Mouse (Mus musculus): ENCODE data around the gene Cntd1.

DNA sequence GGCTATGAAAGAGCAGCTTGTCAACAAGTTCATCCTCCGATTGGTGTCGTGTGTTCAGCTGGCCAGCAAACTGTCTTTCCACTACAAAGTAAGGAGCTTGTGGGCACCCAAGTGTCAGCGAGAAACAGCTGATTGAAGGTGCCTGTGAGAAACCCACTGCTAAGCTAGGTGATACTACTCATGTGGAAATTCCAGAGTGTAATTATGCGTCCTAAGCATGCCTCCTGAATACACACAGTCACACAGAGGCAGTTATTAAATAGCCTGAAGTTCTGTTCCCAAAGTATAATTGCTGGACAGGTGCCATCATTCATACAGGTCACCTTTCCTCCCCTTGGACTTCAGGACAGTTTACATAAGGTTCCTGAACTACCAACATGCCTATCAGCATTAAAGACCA is 5.0 kb downstream of the Cntd1 start:
- TF ChIP-seq CTCF (IDR thresholded peaks at IDR 0.05; ENCODE audit: extremely low read depth, insufficient read depth, low read length) (no peak), POLR2A (IDR thresholded peaks at IDR 0.05; ENCODE audit: extremely low read depth, insufficient read depth, low read length) (no peak)

Data from cortical plate, adult 2 months (tissue).